ENCODE assay signal across 25 mouse cellular contexts in genomic region chr17:93314144-93314543, GRCm38 (mm10).
A peak's percentile ranks its signal among the peaks of the same experiment; 100 is the strongest.
DNase-seq lines count a peak whose midpoint lies in the region; ATAC-seq and TF ChIP-seq lines count a peak whose summit lies in the region.
"Had no signal": no experiment of that assay in that cellular context is flagged by ENCODE, and none has a peak within 500 bp of the region (broad histone marks: within the 10 kb centered on the region; RNA-seq: fewer than 3 reads in every experiment).

No protein-coding gene starts in this region.

- TF ChIP-seq POLR2A in heart, adult 2 months (IDR thresholded peaks at IDR 0.05; ENCODE audit: insufficient read depth, low read depth, low read length), result no peak

- intact Hi-C loops in heart, adult 2 months (cut with DNase I), result no loop called here

- TF ChIP-seq EP300 in heart, adult 2 months (IDR thresholded peaks at IDR 0.05; ENCODE audit: insufficient read depth, low read depth, low read length), result no peak

- H3K4me2 ChIP-seq in kidney, postnatal 0 days (ENCODE audit: low read length), result no peak overlapping the region
- no peak overlapping the region for H3K4me2 ChIP-seq in midbrain, embryonic 11.5 days
- H3K4me2 ChIP-seq in midbrain, embryonic 15.5 days, result no peak overlapping the region
- H3K4me2 ChIP-seq: heart, embryonic 12.5 days; heart, embryonic 15.5 days; hindbrain, embryonic 15.5 days had no signal

- H3K79me2 ChIP-seq in heart, adult 2 months (replicated peaks; ENCODE audit: control insufficient read depth, insufficient read depth, low read length), result no peaks in the 10 kb centered on the region

- H3K9ac ChIP-seq in heart, adult 2 months (ENCODE audit: low read depth, low read length), result no peak overlapping the region
- H3K9ac ChIP-seq in kidney, postnatal 0 days (ENCODE audit: low read depth, low read length), result no peak overlapping the region
- no peak overlapping the region for H3K9ac ChIP-seq in midbrain, embryonic 11.5 days (ENCODE audit: low read length)
- no peak overlapping the region for H3K9ac ChIP-seq in midbrain, embryonic 15.5 days
- H3K9ac ChIP-seq: heart, embryonic 12.5 days; heart, embryonic 15.5 days; hindbrain, embryonic 15.5 days had no signal

- 27% methylated on average over 3 of the region's 3 CpGs for WGBS in heart, adult 2 months
- WGBS in kidney, postnatal 0 days, result 28% methylated on average over 3 of the region's 3 CpGs
- WGBS in midbrain, embryonic 11.5 days, result 66% methylated on average over 3 of the region's 3 CpGs
- 48% methylated on average over 3 of the region's 3 CpGs for whole genome bisulfite sequencing in midbrain, embryonic 15.5 days

- no peak for ATAC-seq in kidney, postnatal 0 days (replicated peaks; ENCODE audit: low FRiP score, low read depth)
- ATAC-seq in midbrain, embryonic 11.5 days (ENCODE audit: low FRiP score), result no peak
- ATAC-seq in midbrain, embryonic 15.5 days (replicated peaks), result no peak
- peak; percentile 53 for ATAC-seq in hematopoietic stem cell, adult 5-6 weeks (replicated peaks in 1 of 2; ENCODE audit: insufficient read depth in 1 of 2, low FRiP score in 2 of 2, low TSS enrichment in 1 of 2, low read depth in 1 of 2, poor library complexity in 2 of 2, severe bottlenecking in 2 of 2)
- ATAC-seq: Patski had no signal

- H3K27ac ChIP-seq in heart, adult 2 months, result no peak overlapping the region
- H3K27ac ChIP-seq in kidney, postnatal 0 days, result no peak overlapping the region
- H3K27ac ChIP-seq in midbrain, embryonic 11.5 days (ENCODE audit: low read depth, low read length), result peak overlapping the region; percentile 35; the same call in 1 of the 2 replicates
- H3K27ac ChIP-seq in midbrain, embryonic 15.5 days, result no peak overlapping the region
- H3K27ac ChIP-seq: forebrain, embryonic 10.5 days; heart, embryonic 15.5 days; hindbrain, embryonic 15.5 days had no signal

- no peak for TF ChIP-seq CTCF in heart, adult 2 months (IDR thresholded peaks at IDR 0.05)
- TF ChIP-seq CTCF in kidney, postnatal 0 days (IDR thresholded peaks at IDR 0.05; ENCODE audit: low read depth), result no peak

- no peaks in the 10 kb centered on the region for H3K36me3 ChIP-seq in heart, adult 2 months (ENCODE audit: control insufficient read depth, insufficient read depth, low read length)
- H3K36me3 ChIP-seq in kidney, postnatal 0 days (ENCODE audit: insufficient read depth, low read length), result no peaks in the 10 kb centered on the region
- H3K36me3 ChIP-seq in midbrain, embryonic 11.5 days (ENCODE audit: control insufficient read depth, insufficient read depth, low read length), result no peaks in the 10 kb centered on the region
- H3K36me3 ChIP-seq in midbrain, embryonic 15.5 days (replicated peaks), result no peaks in the 10 kb centered on the region
- H3K36me3 ChIP-seq: forebrain, embryonic 10.5 days; G1E; heart, embryonic 12.5 days; heart, embryonic 15.5 days; hindbrain, embryonic 15.5 days had no signal

- H3K4me1 ChIP-seq in heart, adult 2 months (ENCODE audit: control insufficient read depth, insufficient read depth, low read length), result no peaks in the 10 kb centered on the region
- no peaks in the 10 kb centered on the region for H3K4me1 ChIP-seq in kidney, postnatal 0 days (replicated peaks; ENCODE audit: insufficient read depth, low read length)
- peaks cover 5% of the 10 kb centered on the region; the same call in 1 of the 2 replicates for H3K4me1 ChIP-seq in midbrain, embryonic 11.5 days (ENCODE audit: control insufficient read depth, insufficient read depth, low read length)
- peaks cover 18% of the 10 kb centered on the region for H3K4me1 ChIP-seq in midbrain, embryonic 15.5 days
- H3K4me1 ChIP-seq: heart, embryonic 12.5 days; heart, embryonic 15.5 days had no signal

- no peaks in the 10 kb centered on the region for H3K27me3 ChIP-seq in heart, adult 2 months (ENCODE audit: control insufficient read depth, insufficient read depth, low read length)
- no peaks in the 10 kb centered on the region for H3K27me3 ChIP-seq in kidney, postnatal 0 days (ENCODE audit: insufficient read depth, low read length)
- peaks cover 5% of the 10 kb centered on the region for H3K27me3 ChIP-seq in midbrain, embryonic 11.5 days (ENCODE audit: control insufficient read depth, insufficient read depth, low read length)
- 0 out of 2 replicates have a peak, but pooled peaks cover 3% of the 10 kb centered on the region for H3K27me3 ChIP-seq in midbrain, embryonic 15.5 days (replicated peaks)
- H3K27me3 ChIP-seq: CH12.LX; heart, embryonic 12.5 days; heart, embryonic 15.5 days had no signal

- DNase-seq in heart, adult 11 months, result peak; percentile 21
- DNase-seq in heart, adult 2 months, result no peak
- peak; percentile 11 for DNase-seq in kidney, postnatal 0 days (ENCODE audit: low spot score)
- DNase-seq in kidney, adult 18-20 months, result no peak
- DNase-seq in midbrain, embryonic 11.5 days (ENCODE audit: low spot score, missing footprints), result no peak
- DNase-seq in ovary, postnatal 10 days (ENCODE audit: low spot score), result no peak
- DNase-seq: adrenal gland, postnatal 10 days; adrenal gland, postnatal 36 days; B cell, adult 2 months; cerebellum, adult 18-20 months; cerebellum, adult 9-10 months; cerebellum, postnatal 14 days; gastrocnemius, postnatal 10 days; gastrocnemius, postnatal 36 days; heart, postnatal 10 days; heart, postnatal 36 days had no signal

- H3K9me3 ChIP-seq in kidney, postnatal 0 days (replicated peaks; ENCODE audit: low read length), result no peaks in the 10 kb centered on the region
- H3K9me3 ChIP-seq in midbrain, embryonic 11.5 days (ENCODE audit: control insufficient read depth, low read length), result no peaks in the 10 kb centered on the region
- no peaks in the 10 kb centered on the region for H3K9me3 ChIP-seq in midbrain, embryonic 15.5 days
- H3K9me3 ChIP-seq: forebrain, embryonic 10.5 days; G1E; heart, embryonic 12.5 days; heart, embryonic 15.5 days; hindbrain, embryonic 15.5 days had no signal

- H3K4me3 ChIP-seq in heart, adult 2 months, result no peak overlapping the region
- H3K4me3 ChIP-seq in kidney, postnatal 0 days (replicated peaks; ENCODE audit: low read depth, low read length), result no peak overlapping the region
- no peak overlapping the region for H3K4me3 ChIP-seq in midbrain, embryonic 11.5 days (ENCODE audit: low read depth, low read length)
- H3K4me3 ChIP-seq in midbrain, embryonic 15.5 days, result no peak overlapping the region
- H3K4me3 ChIP-seq: forebrain, embryonic 10.5 days; heart, embryonic 12.5 days; heart, embryonic 15.5 days; hindbrain, embryonic 15.5 days had no signal

Comparison
In these comparisons a context has a peak if more than half of its experiments do, and no peak if none do; other contexts are left out.
1. DNase-seq: peak in heart, adult 11 months (single experiment) and kidney, postnatal 0 days (single experiment); none in heart, adult 2 months (0 of 2), kidney, adult 18-20 months (single experiment), midbrain, embryonic 11.5 days (single experiment) and ovary, postnatal 10 days (single experiment).
2. ATAC-seq: peak in hematopoietic stem cell, adult 5-6 weeks (2 of 2); none in kidney, postnatal 0 days (single experiment), midbrain, embryonic 11.5 days (single experiment) and midbrain, embryonic 15.5 days (single experiment).